Mouse (Mus musculus) v-Abl transformed pro-B cells (cell line): Measurements from ENCODE around the gene Ugt2a3.
"Not testable (repeated sequence)": the region's sequence is repeated elsewhere in the genome, so short reads cannot be mapped to it uniquely, and the experiment has no call there.

ENCODE experiments used
- in situ Hi-C, 2 experiments: fragments of 400-800 bp; cut with MboI; formaldehyde crosslinking; loops; one replicate each; pipeline ENCODE4 v1.15.1; 2025; ENCODE audit not compliant: unreplicated experiment in 2 of 2

The Ugt2a3 gene

GRCm38 (mm10) chr5:87336961-87337697 lies at the start of gene Ugt2a3:
Ugt2a3 (minus strand) TSS chr5:87337195.
- in situ Hi-C loops: no loop called here

- in situ Hi-C loops: no loop called here
These were observed 43.2 kb upstream of the Ugt2a3 start for GRCm38 (mm10) chr5:87380234-87380633.

- in situ Hi-C loops: no loop called here
These were observed 42.8 kb upstream of the Ugt2a3 start for GRCm38 (mm10) chr5:87379825-87380224.

- in situ Hi-C loops: no loop called here
These were observed 38.9 kb upstream of the Ugt2a3 start for GRCm38 (mm10) chr5:87375874-87376383.

GRCm38 (mm10) chr5:87373502-87373863 lies 36.5 kb upstream of the Ugt2a3 start:
- in situ Hi-C loops: no loop called here

GRCm38 (mm10) chr5:87372788-87373501 lies 36.0 kb upstream of the Ugt2a3 start:
- in situ Hi-C loops: not testable (repeated sequence)

GRCm38 (mm10) chr5:87350350-87350749 lies 13.4 kb upstream of the Ugt2a3 start:
- in situ Hi-C loops: no loop called here

- in situ Hi-C loops: not testable (repeated sequence)
These were observed 12.2 kb upstream of the Ugt2a3 start for GRCm38 (mm10) chr5:87349150-87349549.

GRCm38 (mm10) chr5:87347479-87348078 lies 10.6 kb upstream of the Ugt2a3 start:
- in situ Hi-C loops: not testable (repeated sequence)

- in situ Hi-C loops: no loop called here
These were observed 3.5 kb upstream of the Ugt2a3 start for GRCm38 (mm10) chr5:87340461-87340860.

- in situ Hi-C loops: no loop called here
These were observed 1.8 kb downstream of the Ugt2a3 start for GRCm38 (mm10) chr5:87335199-87335598.

GRCm38 (mm10) chr5:87333584-87333983 lies 3.4 kb downstream of the Ugt2a3 start:
- in situ Hi-C loops: no loop called here

- in situ Hi-C loops: no loop called here
These were observed 25.6 kb downstream of the Ugt2a3 start for GRCm38 (mm10) chr5:87311392-87311791.

GRCm38 (mm10) chr5:87286180-87286579 lies 50.8 kb downstream of the Ugt2a3 start:
- in situ Hi-C loops: not testable (repeated sequence)

- in situ Hi-C loops: not testable (repeated sequence)
These were observed 61.0 kb downstream of the Ugt2a3 start for GRCm38 (mm10) chr5:87275986-87276385.

GRCm38 (mm10) chr5:87275581-87275980 lies 61.4 kb downstream of the Ugt2a3 start:
- in situ Hi-C loops: no loop called here
